Mouse (Mus musculus): ENCODE measurements at regions not wholly inside any gene's neighbourhood (a gene's known extent, or its start where the extent isn't known, plus 50 kb on each side); places are given as distances from the start of the nearest gene placed in this dataset.

- ATAC-seq (ENCODE audit: low FRiP score, low TSS enrichment): no peak
- Histone ChIP-seq H3K27me3 (ENCODE audit: control insufficient read depth, insufficient read depth, low read length) (no peaks in the 10 kb centered on the region), H3K4me2 (ENCODE audit: low read length) (no peak overlapping the region), H3K9ac (replicated peaks; ENCODE audit: low read length) (no peak overlapping the region), H3K9me3 (ENCODE audit: control insufficient read depth, low read length) (no peaks in the 10 kb centered on the region), H3K27ac (replicated peaks; ENCODE audit: low read depth, low read length) (no peak overlapping the region), H3K36me3 (ENCODE audit: control insufficient read depth, insufficient read depth, low read length) (no peaks in the 10 kb centered on the region), H3K4me3 (replicated peaks; ENCODE audit: low read depth, low read length) (no peak overlapping the region), H3K4me1 (ENCODE audit: control insufficient read depth, insufficient read depth, low read length) (0 out of 2 replicates have a peak, but pooled peaks cover 5% of the 10 kb centered on the region)
- 91% methylated on average over 6 of the region's 6 CpGs for WGBS
- no peak for DNase-seq
Observed at GRCm38 (mm10) chr9:30521556-30522240, 94.8 kb downstream of the Snx19 start.

- 0 out of 2 replicates have a peak, but pooled peaks cover 5% of the 10 kb centered on the region for H3K4me1 ChIP-seq (ENCODE audit: control insufficient read depth, insufficient read depth, low read length)
- no peaks in the 10 kb centered on the region for H3K27me3 ChIP-seq (ENCODE audit: control insufficient read depth, insufficient read depth, low read length)
- peak; percentile 27; the same call in 1 of the 2 replicates for ATAC-seq (ENCODE audit: low FRiP score, low TSS enrichment)
- H3K9me3 ChIP-seq (ENCODE audit: control insufficient read depth, low read length): no peaks in the 10 kb centered on the region
- peak; percentile 83 for DNase-seq
- no peak overlapping the region for H3K4me3 ChIP-seq (replicated peaks; ENCODE audit: low read depth, low read length)
- H3K27ac ChIP-seq (replicated peaks; ENCODE audit: low read depth, low read length): peak overlapping the region; percentile 76
- no peaks in the 10 kb centered on the region for H3K36me3 ChIP-seq (ENCODE audit: control insufficient read depth, insufficient read depth, low read length)
- no peak overlapping the region for H3K9ac ChIP-seq (replicated peaks; ENCODE audit: low read length)
- no peak overlapping the region for H3K4me2 ChIP-seq (ENCODE audit: low read length)
- WGBS: 34% methylated on average over 9 of the region's 9 CpGs
Observed at GRCm38 (mm10) chr9:30520853-30521439, 94.0 kb downstream of the Snx19 start.

- Histone ChIP-seq H3K4me2 (ENCODE audit: low read length) (no peak overlapping the region), H3K27me3 (ENCODE audit: control insufficient read depth, insufficient read depth, low read length) (no peaks in the 10 kb centered on the region), H3K9ac (replicated peaks; ENCODE audit: low read length) (no peak overlapping the region), H3K36me3 (ENCODE audit: control insufficient read depth, insufficient read depth, low read length) (no peaks in the 10 kb centered on the region), H3K27ac (replicated peaks; ENCODE audit: low read depth, low read length) (no peak overlapping the region), H3K9me3 (ENCODE audit: control insufficient read depth, low read length) (no peaks in the 10 kb centered on the region), H3K4me1 (ENCODE audit: control insufficient read depth, insufficient read depth, low read length) (0 out of 2 replicates have a peak, but pooled peaks cover 5% of the 10 kb centered on the region), H3K4me3 (replicated peaks; ENCODE audit: low read depth, low read length) (no peak overlapping the region)
- ATAC-seq (ENCODE audit: low FRiP score, low TSS enrichment): no peak
- DNase-seq: no peak
- 54% methylated on average over 1 of the region's 1 CpGs for WGBS
Observed at GRCm38 (mm10) chr9:30520116-30520515, 93.2 kb downstream of the Snx19 start.

GRCm38 (mm10) chr9:30519231-30519630 lies 92.3 kb downstream of the Snx19 start:
- no peak for ATAC-seq (ENCODE audit: low FRiP score, low TSS enrichment)
- no peak for DNase-seq
- Histone ChIP-seq H3K9me3 (ENCODE audit: control insufficient read depth, low read length) (no peaks in the 10 kb centered on the region), H3K27me3 (ENCODE audit: control insufficient read depth, insufficient read depth, low read length) (no peaks in the 10 kb centered on the region), H3K9ac (replicated peaks; ENCODE audit: low read length) (no peak overlapping the region), H3K4me1 (ENCODE audit: control insufficient read depth, insufficient read depth, low read length) (0 out of 2 replicates have a peak, but pooled peaks cover 5% of the 10 kb centered on the region), H3K36me3 (ENCODE audit: control insufficient read depth, insufficient read depth, low read length) (no peaks in the 10 kb centered on the region), H3K4me3 (replicated peaks; ENCODE audit: low read depth, low read length) (no peak overlapping the region), H3K4me2 (ENCODE audit: low read length) (no peak overlapping the region), H3K27ac (replicated peaks; ENCODE audit: low read depth, low read length) (no peak overlapping the region)
- WGBS: 86% methylated on average over 1 of the region's 1 CpGs

All from midbrain, embryonic 14.5 days (tissue).